Mouse (Mus musculus) liver, adult 2 months (tissue): ENCODE data around the gene Ldhc.

Experiments used
- CTCF ChIP-seq: fragments of 200-500 bp; IDR thresholded peaks from 2 replicates; pipeline ENCODE4 v1.5.1; 2011; ENCODE audit warnings: low read depth, low read length, control low read depth
- POLR2A ChIP-seq: fragments of 200-500 bp; IDR thresholded peaks from 2 replicates; pipeline ENCODE4 v1.6.1; 2011; ENCODE audit warnings: low read length, control low read depth; ENCODE audit not compliant: insufficient read depth; ENCODE audit errors: extremely low read depth

- TF ChIP-seq POLR2A (no peak), CTCF (no peak)
These were observed 7.6 kb upstream of the Ldhc start for GRCm38 (mm10) chr7:46853365-46853764.
